Mouse (Mus musculus): ENCODE results near the gene Gm10644.

GRCm38 (mm10) chr8:83989243-83989642, 34.2 kb upstream of the Gm10644 start:
- TF ChIP-seq CTCF (IDR thresholded peaks at IDR 0.05; ENCODE audit: low read depth, low read length) (no peak), POLR2A (IDR thresholded peaks at IDR 0.05; ENCODE audit: borderline replicate concordance, low read depth, low read length) (no peak; the same call in 1 of the 2 replicates)
